Mouse (Mus musculus) olfactory bulb, adult 2 months (tissue): ENCODE data around the gene Hsd17b3. TPM values are rescaled to one million over a fixed set of nuclear protein-coding genes. Genes with fewer than 3 reads are reported as not detected.
A peak's percentile ranks its signal among the peaks of the same experiment; 100 is the strongest.
"Not testable (repeated sequence)": the region's sequence is repeated elsewhere in the genome, so short reads cannot be mapped to it uniquely, and the experiment has no call there.

Experiments used
- H3K27ac ChIP-seq: fragments of 200-500 bp; 2 replicates; pipeline ENCODE4 v1.5.1; 2012; ENCODE audit warnings: low read depth, low read length; ENCODE audit not compliant: insufficient read depth
- H3K4me1 ChIP-seq: fragments of 200-500 bp; 2 replicates; pipeline ENCODE4 v1.6.1; 2012; ENCODE audit warnings: low read length; ENCODE audit not compliant: control insufficient read depth, insufficient read depth
- H3K4me3 ChIP-seq: fragments of 200-500 bp; 2 replicates; pipeline ENCODE4 v1.5.1; 2012; ENCODE audit warnings: mild to moderate bottlenecking, low read depth, low read length, moderate library complexity; ENCODE audit not compliant: insufficient read depth
- CTCF ChIP-seq: fragments of 200-500 bp; IDR thresholded peaks from 2 replicates; pipeline ENCODE4 v1.5.1; 2012; ENCODE audit warnings: low read depth, mild to moderate bottlenecking, low read length, moderate library complexity; ENCODE audit not compliant: insufficient read depth
- POLR2A ChIP-seq: fragments of 200-500 bp; IDR thresholded peaks from 2 replicates; pipeline ENCODE4 v1.6.1; 2012; ENCODE audit warnings: mild to moderate bottlenecking, low read depth, low read length, moderate library complexity; ENCODE audit not compliant: insufficient read depth
- WGBS: fragments of 180-500 bp; shearing (Covaris S2); methylation state at CpG from one replicate; pipeline ENCODE4 v1.1.7; 2018; 5-methylcytosine and 5-hydroxymethylcytosine counted together
- polyA plus RNA-seq: library from polyadenylated mRNA; stranded (reverse); fragments of >200 nt; gene quantifications from 2 replicates; pipeline ENCODE4 v1.2.4, GENCODE M21; 2012; ENCODE audit warnings: low replicate concordance; ENCODE audit not compliant: missing spikeins, insufficient read depth, insufficient read length

Hsd17b3 gene
- polyA plus RNA-seq, 1 experiment: not detected

GRCm38 (mm10) chr13:64060935-64061506 lies 28.0 kb downstream of the Hsd17b3 start:
- 89% methylated on average over 5 of the region's 5 CpGs for WGBS
- H3K27ac ChIP-seq: no peak overlapping the region
- no peak for TF ChIP-seq POLR2A
- TF ChIP-seq CTCF: no peak
- no peaks in the 10 kb centered on the region for H3K4me1 ChIP-seq
- no peak overlapping the region for H3K4me3 ChIP-seq

DNA sequence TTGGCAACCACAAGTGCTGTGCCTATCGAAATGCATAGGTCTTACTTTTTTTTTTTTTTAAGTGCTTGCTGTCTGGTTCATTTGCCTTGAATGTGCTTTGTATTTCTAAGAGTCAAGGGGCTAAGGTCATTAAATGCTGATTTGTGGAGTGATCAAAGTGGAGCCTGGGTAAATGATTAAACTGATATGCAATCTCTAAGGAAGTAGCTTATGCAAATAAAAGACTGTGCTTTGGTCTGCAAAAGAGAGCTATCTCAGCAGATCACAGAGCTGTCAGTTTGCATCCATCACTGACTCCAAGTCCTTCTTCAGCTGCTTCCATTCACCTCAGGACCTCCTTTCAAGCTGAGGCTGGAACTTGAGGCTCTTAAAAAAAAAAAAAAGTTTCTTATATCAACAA lies 35.1 kb downstream of the Hsd17b3 start:
- 67% methylated on average over 1 of the region's 1 CpGs for WGBS
- Histone ChIP-seq H3K4me1 (no peaks in the 10 kb centered on the region), H3K4me3 (no peak overlapping the region), H3K27ac (no peak overlapping the region)
- TF ChIP-seq POLR2A (no peak), CTCF (no peak)

- not testable (repeated sequence) for H3K4me3 ChIP-seq, H3K4me1 ChIP-seq, H3K27ac ChIP-seq
- WGBS: 89% methylated on average over 2 of the region's 2 CpGs
Measured at GRCm38 (mm10) chr13:64052281-64052680, 36.7 kb downstream of the Hsd17b3 start.

GRCm38 (mm10) chr13:64050895-64051294 lies 38.1 kb downstream of the Hsd17b3 start:
- TF ChIP-seq CTCF (no peak), POLR2A (no peak)
- 64% methylated on average over 4 of the region's 4 CpGs for WGBS
- Histone ChIP-seq H3K27ac (no peak overlapping the region), H3K4me1 (no peaks in the 10 kb centered on the region), H3K4me3 (no peak overlapping the region)

- H3K4me3 ChIP-seq: no peak overlapping the region
- H3K4me1 ChIP-seq: no peaks in the 10 kb centered on the region
- TF ChIP-seq POLR2A (no peak), CTCF (no peak)
- no peak overlapping the region for H3K27ac ChIP-seq
Measured at GRCm38 (mm10) chr13:64049535-64049934, 39.5 kb downstream of the Hsd17b3 start.

DNA sequence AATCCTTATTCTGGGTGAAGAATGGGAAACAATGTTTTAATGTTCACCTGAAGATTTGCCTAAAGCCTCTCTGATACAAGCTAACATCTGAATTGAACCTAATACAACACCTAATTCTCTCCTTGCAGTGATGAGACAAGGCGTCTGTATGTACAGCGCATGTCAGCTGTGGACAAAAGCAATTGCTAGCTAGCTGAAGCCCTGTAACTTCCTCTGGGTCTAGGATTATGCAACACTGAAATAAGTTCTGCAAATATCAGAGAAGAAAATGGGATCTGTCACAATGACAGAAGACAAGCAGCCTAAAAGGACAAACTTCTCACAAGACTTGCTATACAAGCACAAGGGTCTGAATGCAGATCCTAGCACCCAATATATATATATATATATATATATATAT lies 40.6 kb downstream of the Hsd17b3 start:
- whole genome bisulfite sequencing: 94% methylated on average over 2 of the region's 2 CpGs
- Histone ChIP-seq H3K27ac (no peak overlapping the region), H3K4me3 (no peak overlapping the region), H3K4me1 (no peaks in the 10 kb centered on the region)
- TF ChIP-seq POLR2A (no peak), CTCF (no peak)

DNA sequence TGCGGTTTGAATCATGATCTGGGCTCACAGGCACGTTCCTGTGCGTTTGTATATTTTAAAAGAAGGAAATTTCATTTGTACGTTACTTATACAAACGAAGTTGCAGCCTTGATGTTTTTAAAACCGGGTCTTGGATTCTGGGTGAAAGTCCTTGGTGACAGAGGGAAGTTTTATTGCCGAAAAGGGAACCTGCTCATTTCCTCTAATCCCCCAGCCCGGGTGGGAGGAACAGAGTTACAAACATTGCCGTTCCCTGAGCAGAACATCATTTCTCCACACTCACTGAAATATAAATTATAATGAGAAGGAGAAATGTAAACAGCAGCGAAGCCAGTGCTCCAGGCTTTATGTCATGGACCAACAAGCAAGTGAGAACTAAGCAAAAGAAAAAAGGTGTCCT lies 49.1 kb downstream of the Hsd17b3 start:
- Histone ChIP-seq H3K27ac (no peak overlapping the region), H3K4me3 (no peak overlapping the region), H3K4me1 (no peaks in the 10 kb centered on the region)
- no peak for TF ChIP-seq CTCF
- 81% methylated on average over 10 of the region's 10 CpGs for WGBS

DNA sequence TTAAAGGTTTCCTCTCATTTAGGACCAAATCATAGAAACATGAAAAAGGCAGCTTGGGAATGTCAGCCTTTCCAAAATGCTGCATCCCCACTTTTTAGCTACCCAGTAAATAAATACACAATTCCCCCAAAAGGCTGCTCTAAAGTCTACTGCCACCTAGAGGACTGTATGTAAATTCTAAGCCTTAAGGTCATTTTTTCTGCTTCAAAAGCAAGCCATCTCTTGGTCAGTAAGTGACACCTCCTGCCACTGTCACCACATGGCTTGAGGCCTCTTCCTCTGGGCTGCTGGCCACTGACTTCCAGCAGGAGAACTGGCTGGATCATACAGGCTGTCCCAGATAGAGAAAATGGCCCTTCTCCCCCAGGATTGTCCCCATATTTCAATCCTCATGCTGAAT lies 50.9 kb downstream of the Hsd17b3 start:
- no peak overlapping the region for H3K4me3 ChIP-seq
- H3K4me1 ChIP-seq: no peaks in the 10 kb centered on the region
- H3K27ac ChIP-seq: no peak overlapping the region
- no peak for TF ChIP-seq POLR2A
- no peak for TF ChIP-seq CTCF

DNA sequence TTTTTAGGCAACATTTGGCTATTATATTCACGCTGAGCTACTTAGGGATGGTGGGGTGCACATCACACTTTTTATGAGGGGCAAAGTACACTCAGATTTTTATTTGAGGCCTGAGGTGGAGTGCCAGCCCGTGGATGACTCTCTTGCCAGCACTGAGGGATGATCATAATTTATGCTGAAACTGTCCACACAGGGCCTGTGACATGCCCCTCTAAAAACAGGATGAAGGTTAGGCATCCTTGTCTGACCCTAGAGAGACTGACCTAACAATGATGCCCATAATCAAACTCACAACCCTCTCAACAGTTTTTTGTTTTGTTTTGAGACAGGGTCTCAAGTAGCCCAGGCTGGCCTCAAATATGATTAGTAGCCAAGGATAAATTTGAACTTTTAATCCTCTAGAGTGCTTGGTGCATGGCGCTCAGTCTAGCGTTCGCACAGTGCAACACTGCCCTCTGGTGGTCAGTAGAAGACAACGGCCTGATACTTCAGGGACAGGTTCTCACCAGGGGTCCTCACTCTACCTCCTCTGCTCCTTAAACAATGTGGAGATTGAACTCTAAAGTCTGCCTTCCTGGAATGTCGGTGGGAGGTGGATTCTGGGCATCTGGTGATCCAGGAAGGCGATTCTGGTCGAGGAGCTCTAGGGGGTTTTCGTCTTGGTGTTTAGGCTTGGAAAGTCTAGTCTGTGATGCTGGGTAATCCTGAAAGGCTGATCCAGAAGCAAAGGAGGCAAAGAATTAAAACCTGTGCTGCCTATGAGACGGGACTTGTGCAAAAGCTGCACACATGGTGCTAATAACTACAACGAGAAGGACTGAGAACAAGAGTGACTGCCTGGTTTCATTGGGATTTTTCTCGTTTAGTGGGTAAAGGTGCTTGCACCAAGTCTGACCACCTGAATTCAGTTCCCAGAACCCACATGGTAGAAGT lies 52.7 kb downstream of the Hsd17b3 start:
- Histone ChIP-seq H3K27ac (no peak overlapping the region), H3K4me1 (no peaks in the 10 kb centered on the region), H3K4me3 (no peak overlapping the region)
- WGBS: 35% methylated on average over 13 of the region's 13 CpGs
- TF ChIP-seq CTCF: peak; percentile 40; the same call in 1 of the 2 replicates
- TF ChIP-seq POLR2A: no peak

GRCm38 (mm10) chr13:64035036-64035435 lies 54.0 kb downstream of the Hsd17b3 start:
- Histone ChIP-seq H3K27ac (no peak overlapping the region), H3K4me1 (no peaks in the 10 kb centered on the region), H3K4me3 (no peak overlapping the region)
- 79% methylated on average over 8 of the region's 8 CpGs for WGBS
- TF ChIP-seq POLR2A (no peak), CTCF (no peak)
